ENCODE assay signal across 20 mouse cellular contexts in the genomic region with DNA sequence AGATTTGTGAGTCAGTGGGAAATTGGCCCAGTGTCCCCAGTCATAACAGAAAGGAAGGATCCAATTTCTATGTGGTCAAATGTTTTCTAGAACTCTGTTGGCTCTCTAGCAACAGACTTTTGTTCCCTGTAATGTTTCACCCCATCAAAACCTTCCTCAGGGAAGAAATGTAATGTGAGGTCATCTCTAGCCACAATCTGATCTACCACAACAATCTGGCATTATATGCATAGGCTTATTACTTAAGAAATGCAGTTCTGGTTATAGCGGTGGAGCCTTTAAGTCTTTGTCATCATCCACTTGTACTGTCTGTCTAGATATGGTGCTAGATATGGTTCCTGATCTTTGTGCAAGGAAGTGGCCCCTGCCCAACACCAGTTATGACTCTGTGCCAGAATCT.
"Had no signal": no experiment of that assay in that cellular context is flagged by ENCODE, and none has a peak within 500 bp of the region (broad histone marks: within the 10 kb centered on the region; RNA-seq: fewer than 3 reads in every experiment).

No protein-coding gene starts in this region.

- H3K9me3 ChIP-seq: limb, embryonic 12.5 days; limb, embryonic 15.5 days; liver, embryonic 13.5 days; midbrain, embryonic 10.5 days; midbrain, embryonic 13.5 days; neural tube, embryonic 13.5 days; stomach, embryonic 15.5 days had no signal

- H3K4me1 ChIP-seq: limb, embryonic 12.5 days; limb, embryonic 15.5 days; liver, embryonic 13.5 days; stomach, embryonic 15.5 days had no signal

- H3K4me2 ChIP-seq: limb, embryonic 12.5 days; limb, embryonic 15.5 days; liver, embryonic 13.5 days; midbrain, embryonic 13.5 days; neural tube, embryonic 13.5 days; stomach, embryonic 15.5 days had no signal

- DNase-seq: kidney, adult 18-20 months; kidney, adult 9 months; kidney, postnatal 25 days; layer of hippocampus, postnatal 36 days; left cerebral cortex, postnatal 4 days; liver, embryonic 13.5 days; lung, adult 2 months; lung, postnatal 36 days; retina, postnatal 1 day; right cerebral cortex, postnatal 25 days; spleen, adult 18-20 months; thymus, postnatal 36 days had no signal

- H3K4me3 ChIP-seq: limb, embryonic 12.5 days; limb, embryonic 15.5 days; liver, embryonic 13.5 days; midbrain, embryonic 10.5 days; midbrain, embryonic 13.5 days; myocyte; neural tube, embryonic 13.5 days; stomach, embryonic 15.5 days had no signal

- H3K9ac ChIP-seq: limb, embryonic 12.5 days; limb, embryonic 15.5 days; liver, embryonic 13.5 days; midbrain, embryonic 13.5 days; neural tube, embryonic 13.5 days; stomach, embryonic 15.5 days had no signal

- H3K27me3 ChIP-seq: limb, embryonic 15.5 days; liver, embryonic 13.5 days; midbrain, embryonic 13.5 days; neural tube, embryonic 13.5 days; stomach, embryonic 15.5 days had no signal

- ATAC-seq: midbrain, embryonic 13.5 days; midbrain, embryonic 16.5 days had no signal

- H3K36me3 ChIP-seq: limb, embryonic 12.5 days; limb, embryonic 15.5 days; liver, embryonic 13.5 days; midbrain, embryonic 10.5 days; midbrain, embryonic 13.5 days; neural tube, embryonic 13.5 days; stomach, embryonic 15.5 days had no signal

- H3K27ac ChIP-seq: limb, embryonic 12.5 days; limb, embryonic 15.5 days; liver, embryonic 13.5 days; midbrain, embryonic 10.5 days; midbrain, embryonic 13.5 days; neural tube, embryonic 13.5 days; stomach, embryonic 15.5 days had no signal
